Mouse (Mus musculus) erythroblast, embryonic 14.5 days (primary cell): Measurements from ENCODE around the gene Tfeb.

ENCODE experiments used
- GATA1 ChIP-seq: IDR thresholded peaks from 2 replicates; pipeline ENCODE4 v1.6.1; 2012; ENCODE audit warnings: low read length, inconsistent platforms, mixed read lengths
- TAL1 ChIP-seq: IDR thresholded peaks from 3 replicates; pipeline ENCODE4 v1.6.1; 2012; ENCODE audit warnings: low read length, inconsistent platforms, mixed read lengths

DNA sequence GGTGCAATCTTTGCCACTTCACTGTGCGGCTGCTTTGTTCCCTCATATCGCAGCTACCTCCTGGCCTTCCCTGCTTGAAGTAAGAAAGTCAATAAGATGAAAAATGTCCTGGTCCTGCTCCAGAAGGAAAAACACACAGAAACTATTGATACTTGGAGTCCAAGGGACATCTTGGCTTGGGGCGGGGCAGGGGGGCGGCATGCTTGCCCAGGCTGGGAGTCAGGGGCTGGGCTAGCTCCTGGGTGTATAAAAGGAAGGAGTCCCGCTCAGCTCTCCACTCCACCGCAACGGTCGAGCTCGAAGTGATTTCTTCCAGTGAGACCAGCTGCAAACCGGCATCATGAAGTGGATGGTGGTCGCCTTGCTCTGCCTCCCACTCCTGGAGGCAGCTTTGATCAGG lies 10.3 kb upstream of the Tfeb start, which contains the start of gene Pgc:
- TF ChIP-seq TAL1 (no peak), GATA1 (no peak)
